Mouse (Mus musculus) hindbrain, embryonic 14.5 days (tissue): ENCODE measurements around the gene Mafk. TPM values are rescaled to one million over a fixed set of nuclear protein-coding genes. Genes with fewer than 3 reads are reported as not detected.

ENCODE experiments used
- ATAC-seq: fragments of 200-750 bp; cut with Nextera tagmentation; 2 replicates; pipeline ENCODE4 v1.8.0; 2017; ENCODE audit warnings: moderate number of reproducible peaks, mild to moderate bottlenecking, moderate TSS enrichment, moderate library complexity; ENCODE audit not compliant: low FRiP score
- DNase-seq: peaks from one replicate; pipeline ENCODE4 v3.0.0-alpha.2; 2015; ENCODE audit warnings: low spot score
- H3K27ac ChIP-seq: fragments of 300-500 bp; sonication (generic); 2 replicates; pipeline ENCODE4 v1.5.1; 2014; ENCODE audit warnings: mild to moderate bottlenecking, moderate library complexity
- H3K27me3 ChIP-seq: fragments of 300-500 bp; sonication (generic); 2 replicates; pipeline ENCODE4 v1.6.1; 2014; ENCODE audit warnings: mild to moderate bottlenecking, low read length, mixed read lengths; ENCODE audit not compliant: control insufficient read depth, insufficient read depth
- H3K36me3 ChIP-seq: fragments of 300-500 bp; sonication (generic); replicated peaks from 2 replicates; pipeline ENCODE4 v1.6.1; 2014; ENCODE audit not compliant: control insufficient read depth, insufficient read depth
- H3K4me1 ChIP-seq: fragments of 300-500 bp; sonication (generic); replicated peaks from 2 replicates; pipeline ENCODE4 v1.6.1; 2014; ENCODE audit warnings: antibody characterized with exemption, low read length, mixed read lengths; ENCODE audit not compliant: control insufficient read depth, insufficient read depth
- H3K4me2 ChIP-seq: fragments of 300-500 bp; sonication (generic); replicated peaks from 2 replicates; pipeline ENCODE4 v1.6.1; 2014; ENCODE audit warnings: mild to moderate bottlenecking, moderate library complexity
- H3K4me3 ChIP-seq: fragments of 300-500 bp; sonication (generic); replicated peaks from 2 replicates; pipeline ENCODE4 v1.5.1; 2014; ENCODE audit warnings: mild to moderate bottlenecking, low read length
- H3K9ac ChIP-seq: fragments of 300-500 bp; sonication (generic); 2 replicates; pipeline ENCODE4 v1.6.1; 2014
- H3K9me3 ChIP-seq: fragments of 300-500 bp; sonication (generic); 2 replicates; pipeline ENCODE4 v1.6.1; 2016; ENCODE audit warnings: low read length; ENCODE audit not compliant: control insufficient read depth
- WGBS: fragments of 180-500 bp; shearing (Covaris S2); extraction: QIAGEN DNeasy Blood & Tissue Kit; methylation state at CpG from one replicate; pipeline ENCODE4 v1.1.7; 2014; 5-methylcytosine and 5-hydroxymethylcytosine counted together
- polyA plus RNA-seq: library from polyadenylated mRNA; unstranded; fragments of >200 nt; fragmentation: Nextera tagmentation; extraction: Ambion mirVana; gene quantifications from 2 replicates; pipeline ENCODE4 v1.2.1, GENCODE M21; 2014

The Mafk gene
- polyA plus RNA-seq, 1 experiment from 2014 or later = 7.1 TPM

DNA sequence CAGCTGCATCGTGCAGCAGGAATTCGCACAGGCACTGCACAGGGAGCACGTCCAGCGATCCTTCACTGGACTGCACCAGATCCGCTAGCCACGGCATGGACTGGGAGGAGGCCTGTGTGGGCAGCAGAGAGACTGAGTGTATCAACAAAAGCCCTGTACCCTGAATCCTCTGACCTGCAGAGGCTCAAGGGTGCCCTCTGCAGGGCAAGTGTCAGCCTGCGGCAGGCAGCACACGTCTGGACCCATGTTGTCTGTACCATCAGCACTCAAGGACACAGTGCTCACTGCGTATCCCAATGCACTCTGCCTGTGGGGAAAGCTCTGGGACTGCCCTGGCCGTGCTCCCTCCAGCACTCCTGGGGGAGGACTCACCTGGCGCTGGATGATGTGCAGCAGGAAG lies 27.0 kb upstream of the Mafk start:
- Histone ChIP-seq H3K36me3 (peaks cover 100% of the 10 kb centered on the region), H3K27me3 (no peaks in the 10 kb centered on the region), H3K4me2 (no peak overlapping the region), H3K4me1 (no peaks in the 10 kb centered on the region), H3K4me3 (no peak overlapping the region), H3K9me3 (no peaks in the 10 kb centered on the region), H3K9ac (no peak overlapping the region), H3K27ac (no peak overlapping the region)
- no peak for DNase-seq
- no peak for ATAC-seq
- 69% methylated on average over 11 of the region's 11 CpGs for WGBS

DNA sequence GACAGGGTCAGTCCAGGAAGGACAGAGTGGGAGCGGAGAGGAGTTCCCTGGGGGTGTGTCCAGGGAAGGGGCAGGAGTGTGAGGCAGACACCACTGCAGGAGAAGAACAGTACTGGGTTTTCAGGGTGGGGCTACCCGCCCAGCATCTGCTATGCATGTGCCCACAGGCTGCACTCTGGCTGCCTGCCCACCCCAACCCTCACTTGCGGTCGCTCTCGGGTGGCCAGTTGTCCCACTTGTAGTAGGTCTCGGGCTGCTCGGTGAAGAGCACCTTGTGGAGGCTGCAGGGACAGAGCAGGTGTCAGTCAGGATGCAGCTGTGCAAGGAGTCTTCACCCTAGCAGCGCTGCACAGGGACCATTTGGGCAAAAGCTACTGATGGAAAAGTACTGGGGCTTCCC lies 23.1 kb upstream of the Mafk start:
- no peaks in the 10 kb centered on the region for H3K9me3 ChIP-seq
- no peak overlapping the region for H3K27ac ChIP-seq
- ATAC-seq = no peak
- H3K4me2 ChIP-seq = no peak overlapping the region
- peaks cover 100% of the 10 kb centered on the region for H3K36me3 ChIP-seq
- no peak overlapping the region for H3K4me3 ChIP-seq
- WGBS = 98% methylated on average over 8 of the region's 8 CpGs
- no peaks in the 10 kb centered on the region for H3K27me3 ChIP-seq
- no peaks in the 10 kb centered on the region for H3K4me1 ChIP-seq
- H3K9ac ChIP-seq = no peak overlapping the region
- DNase-seq = no peak

DNA sequence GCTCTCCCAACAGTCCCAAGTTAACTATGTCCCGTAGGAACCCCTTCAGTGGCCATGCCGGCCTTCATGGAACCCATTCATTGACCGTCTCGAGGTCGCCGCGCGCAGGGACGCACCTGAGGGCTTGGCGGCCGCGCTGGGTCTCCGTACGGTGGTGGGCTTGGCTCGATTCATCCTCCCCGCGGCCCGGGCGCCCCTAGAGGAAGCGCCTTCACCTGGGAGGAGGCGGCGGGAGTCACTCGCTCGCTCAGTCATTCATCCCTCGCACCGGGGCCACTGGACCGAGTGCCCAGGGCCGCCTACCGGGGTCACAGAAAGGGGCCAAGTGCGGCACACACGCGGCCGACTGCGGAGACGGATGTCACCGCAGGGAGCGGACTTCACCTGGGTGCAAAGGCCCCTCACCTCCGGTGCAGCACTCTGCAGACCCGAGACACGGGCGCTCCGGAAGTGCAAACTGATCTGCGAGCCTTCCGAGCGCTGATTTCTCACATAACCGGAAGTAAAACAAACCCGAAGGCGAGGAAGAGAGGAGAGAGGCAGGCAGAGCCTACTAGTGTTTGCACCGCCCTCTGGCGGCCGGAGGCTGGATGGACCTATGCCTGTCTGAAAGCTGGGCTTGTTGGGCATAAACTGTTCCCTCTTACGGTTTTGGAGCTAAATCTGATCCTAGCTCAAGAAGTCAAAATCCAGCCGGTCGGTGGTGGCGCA lies 15.9 kb upstream of the Mafk start, which contains the start of gene Ints1:
TSS of gene Ints1 (minus strand) at position 459 of the 711 bp plus-strand sequence.
- Histone ChIP-seq H3K27me3 (no peaks in the 10 kb centered on the region), H3K4me1 (peaks cover 7% of the 10 kb centered on the region), H3K4me2 (peak within 1 kb of the TSS; percentile 70), H3K9me3 (no peaks in the 10 kb centered on the region), H3K27ac (no peak within 1 kb of the TSS), H3K9ac (peak within 1 kb of the TSS; percentile 91), H3K36me3 (peaks cover 33% of the 10 kb centered on the region), H3K4me3 (peak within 1 kb of the TSS; percentile 99)
- peak; percentile 99 for DNase-seq
- WGBS = under 1% methylated on average over 54 of the region's 55 CpGs
- peak; percentile 91 for ATAC-seq

DNA sequence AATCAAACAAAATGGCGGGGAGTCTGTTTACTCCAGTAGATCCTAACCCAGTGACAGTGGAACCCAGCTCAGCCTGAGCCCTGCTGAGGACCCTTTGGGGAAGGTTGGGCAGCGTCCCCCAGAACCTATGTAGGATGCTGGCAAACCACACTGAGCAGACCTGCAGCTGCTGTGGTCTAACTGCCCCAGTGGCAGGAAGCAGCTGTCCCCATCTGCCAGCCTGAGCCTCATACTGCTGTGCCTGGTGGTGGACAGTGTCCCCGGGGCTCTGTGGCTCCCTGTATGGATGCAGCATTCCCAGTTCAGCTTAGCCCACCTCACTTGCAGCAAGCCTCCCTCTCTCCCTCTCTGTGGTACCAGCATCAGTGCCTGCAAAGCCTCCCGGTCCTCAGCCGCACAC lies 14.3 kb upstream of the Mafk start:
- WGBS = 87% methylated on average over 5 of the region's 5 CpGs
- no peak overlapping the region for H3K27ac ChIP-seq
- H3K4me1 ChIP-seq = peaks cover 7% of the 10 kb centered on the region
- H3K36me3 ChIP-seq = peaks cover 17% of the 10 kb centered on the region
- H3K4me3 ChIP-seq = no peak overlapping the region
- no peaks in the 10 kb centered on the region for H3K27me3 ChIP-seq
- H3K4me2 ChIP-seq = no peak overlapping the region
- H3K9ac ChIP-seq = no peak overlapping the region
- ATAC-seq = no peak
- no peaks in the 10 kb centered on the region for H3K9me3 ChIP-seq
- DNase-seq = no peak

DNA sequence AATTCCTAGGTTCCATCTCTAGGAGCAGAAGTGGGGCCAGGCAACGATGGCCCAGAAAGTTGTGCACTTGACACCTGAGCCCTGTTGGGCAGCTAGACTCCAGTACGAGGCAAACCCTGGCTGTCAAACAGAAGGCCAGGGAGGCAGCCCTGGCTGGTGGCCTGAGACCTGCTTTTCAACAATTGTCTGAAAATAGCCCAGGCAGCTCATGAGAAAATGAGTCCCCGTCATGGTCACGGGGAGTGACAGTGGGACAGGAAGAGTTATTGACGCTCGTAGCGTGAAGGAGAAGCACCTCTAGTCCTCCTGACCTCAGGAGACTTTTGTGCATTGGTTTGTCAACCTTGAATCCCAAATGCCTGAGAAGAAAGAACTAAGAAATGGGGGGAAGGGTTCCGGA lies 9.9 kb upstream of the Mafk start:
- ATAC-seq (no peak), DNase-seq (no peak)
- Histone ChIP-seq H3K4me1 (no peaks in the 10 kb centered on the region), H3K27ac (no peak overlapping the region), H3K36me3 (no peaks in the 10 kb centered on the region), H3K4me3 (no peak overlapping the region), H3K9ac (no peak overlapping the region), H3K4me2 (no peak overlapping the region), H3K27me3 (no peaks in the 10 kb centered on the region), H3K9me3 (no peaks in the 10 kb centered on the region)
- WGBS = 85% methylated on average over 8 of the region's 8 CpGs

DNA sequence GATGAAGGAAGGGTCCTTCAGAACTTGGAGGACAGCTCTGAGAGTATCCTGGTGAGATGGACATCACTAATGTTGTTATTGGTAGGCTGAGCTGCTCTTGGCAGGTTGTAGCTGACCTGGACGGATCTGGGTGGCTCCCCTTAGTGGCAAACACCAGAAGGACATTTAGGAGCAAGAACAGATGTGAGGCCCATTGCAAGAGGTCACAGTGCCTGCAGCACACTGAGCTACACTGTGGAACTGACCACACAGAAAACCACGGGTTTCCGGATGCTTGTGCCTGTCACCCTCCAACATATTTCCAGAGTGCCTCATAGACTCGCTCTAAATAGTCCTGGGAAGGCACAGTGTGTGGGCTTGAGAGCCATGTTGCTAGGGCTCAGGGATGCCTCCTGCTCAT lies 1.8 kb upstream of the Mafk start:
- H3K27me3 ChIP-seq = no peaks in the 10 kb centered on the region; the same call in 1 of the 2 replicates
- no peak overlapping the region for H3K4me2 ChIP-seq
- H3K4me1 ChIP-seq = peaks cover 12% of the 10 kb centered on the region
- H3K9ac ChIP-seq = no peak overlapping the region
- H3K36me3 ChIP-seq = no peaks in the 10 kb centered on the region
- 55% methylated on average over 4 of the region's 4 CpGs for WGBS
- H3K27ac ChIP-seq = no peak overlapping the region
- no peak for ATAC-seq
- DNase-seq = no peak
- no peak overlapping the region for H3K4me3 ChIP-seq
- H3K9me3 ChIP-seq = no peaks in the 10 kb centered on the region

DNA sequence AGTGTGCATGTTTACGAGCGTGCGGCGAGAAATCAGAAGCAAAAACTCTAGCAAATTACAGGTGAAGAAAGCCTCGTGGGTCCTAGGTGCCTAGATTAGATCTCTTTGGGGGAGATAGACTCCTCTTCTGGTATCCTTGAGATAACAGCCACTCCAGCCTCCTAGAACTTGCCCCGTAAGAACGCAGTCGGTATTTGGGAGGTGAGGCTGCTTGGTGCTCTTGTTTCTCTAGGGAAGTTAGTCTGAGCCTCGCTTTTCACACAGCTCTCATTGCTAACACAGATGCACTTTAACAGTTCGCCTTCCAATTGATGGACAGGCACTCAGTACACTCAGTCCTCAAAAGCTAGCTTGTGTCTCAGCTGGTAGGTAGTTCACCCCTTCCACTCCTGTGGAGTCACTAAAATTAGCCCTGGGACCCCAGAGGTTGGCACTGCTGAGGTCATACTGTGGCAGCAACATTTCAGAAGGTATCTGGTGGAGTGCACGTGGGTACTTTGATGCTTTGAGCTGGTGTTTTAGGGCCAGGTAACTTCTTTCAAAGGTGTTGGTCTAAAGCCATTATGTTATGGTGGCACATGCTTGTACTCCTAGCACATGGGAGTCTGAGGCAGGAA lies 954 bp downstream of the Mafk start:
- 24% methylated on average over 11 of the region's 11 CpGs for WGBS
- H3K4me2 ChIP-seq = peak overlapping the region; percentile 99
- no peaks in the 10 kb centered on the region for H3K36me3 ChIP-seq
- H3K4me3 ChIP-seq = peak overlapping the region; percentile 82
- H3K4me1 ChIP-seq = peaks cover 21% of the 10 kb centered on the region
- DNase-seq (no peak), ATAC-seq (no peak)
- peak overlapping the region; percentile 70 for H3K9ac ChIP-seq
- no peaks in the 10 kb centered on the region; the same call in 1 of the 2 replicates for H3K27me3 ChIP-seq
- no peak overlapping the region for H3K27ac ChIP-seq
- H3K9me3 ChIP-seq = no peaks in the 10 kb centered on the region

DNA sequence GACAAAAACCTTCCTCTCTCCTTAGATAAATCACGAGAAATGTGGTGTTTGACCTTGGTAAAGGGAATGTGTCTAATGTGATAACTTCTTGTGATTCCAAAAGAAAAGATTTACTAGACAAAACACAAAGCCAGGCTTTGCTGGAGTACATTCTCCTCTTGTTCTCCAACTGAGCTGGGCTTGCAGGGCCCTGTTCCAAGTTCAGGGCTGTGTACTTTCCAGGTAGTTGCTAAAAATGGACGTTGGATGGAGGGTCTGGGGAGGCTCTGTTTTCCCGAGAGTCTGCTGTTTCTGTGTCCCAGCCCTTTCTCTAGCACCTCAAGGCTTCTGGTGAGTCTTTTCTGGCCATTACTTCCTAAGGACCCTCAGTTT lies 1.6 kb downstream of the Mafk start:
- H3K4me2 ChIP-seq = peak overlapping the region; percentile 99
- 62% methylated on average over 3 of the region's 3 CpGs for WGBS
- DNase-seq (no peak), ATAC-seq (no peak)
- H3K9me3 ChIP-seq = no peaks in the 10 kb centered on the region
- no peak overlapping the region for H3K4me3 ChIP-seq
- no peaks in the 10 kb centered on the region for H3K36me3 ChIP-seq
- no peaks in the 10 kb centered on the region; the same call in 1 of the 2 replicates for H3K27me3 ChIP-seq
- H3K27ac ChIP-seq = no peak overlapping the region
- peaks cover 27% of the 10 kb centered on the region for H3K4me1 ChIP-seq
- no peak overlapping the region for H3K9ac ChIP-seq

DNA sequence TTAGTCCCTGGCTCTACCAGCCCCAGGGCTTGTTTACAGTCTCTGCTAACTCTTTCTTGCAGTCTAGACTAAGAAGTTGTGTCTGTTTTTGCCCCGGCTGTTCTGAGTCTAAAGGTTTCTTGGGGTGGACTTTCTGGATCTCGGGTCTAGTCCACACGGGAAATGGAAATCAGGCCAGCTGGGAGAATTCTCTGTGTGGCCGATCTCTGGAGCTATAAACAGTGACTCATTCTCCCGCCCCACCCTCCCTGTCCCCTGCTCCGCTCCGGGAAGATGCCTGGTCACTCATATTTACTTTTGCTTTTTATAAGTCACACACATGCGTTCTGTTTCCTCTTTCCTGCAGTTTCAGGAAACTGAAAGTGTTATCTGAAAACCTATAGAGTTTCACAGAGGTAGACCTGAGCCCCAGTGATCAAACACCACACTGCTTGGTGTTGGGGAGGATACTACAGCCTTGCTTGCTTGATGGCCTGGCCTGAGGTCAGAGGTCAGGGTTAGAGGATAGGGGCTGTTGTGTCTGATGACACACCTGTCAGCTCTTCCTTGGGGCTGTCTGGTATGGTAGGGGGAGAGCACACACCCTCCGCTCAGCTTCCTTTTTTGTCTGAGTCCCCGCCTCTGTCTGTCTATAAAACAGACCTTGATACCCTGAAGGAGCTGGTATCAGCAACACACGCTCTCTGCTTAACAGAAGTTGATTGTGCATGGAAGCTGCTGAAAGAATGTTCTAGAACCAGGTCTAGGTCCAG lies 2.2 kb downstream of the Mafk start:
- peak overlapping the region; percentile 99; the same call in 1 of the 2 replicates for H3K4me2 ChIP-seq
- no peak for ATAC-seq
- no peaks in the 10 kb centered on the region for H3K36me3 ChIP-seq
- no peaks in the 10 kb centered on the region; the same call in 1 of the 2 replicates for H3K27me3 ChIP-seq
- H3K9ac ChIP-seq = no peak overlapping the region
- 81% methylated on average over 11 of the region's 11 CpGs for WGBS
- no peaks in the 10 kb centered on the region for H3K9me3 ChIP-seq
- peaks cover 33% of the 10 kb centered on the region for H3K4me1 ChIP-seq
- H3K4me3 ChIP-seq = no peak overlapping the region
- no peak for DNase-seq
- no peak overlapping the region for H3K27ac ChIP-seq
